Mouse (Mus musculus): Measurements from ENCODE around the gene Btbd35f24. TPM values are rescaled to one million over a fixed set of nuclear protein-coding genes. Genes with fewer than 3 reads are reported as not detected.

Gene Btbd35f24
- polyA plus RNA-seq (2012; rRNA removed) = not detected in 2 replicates

DNA sequence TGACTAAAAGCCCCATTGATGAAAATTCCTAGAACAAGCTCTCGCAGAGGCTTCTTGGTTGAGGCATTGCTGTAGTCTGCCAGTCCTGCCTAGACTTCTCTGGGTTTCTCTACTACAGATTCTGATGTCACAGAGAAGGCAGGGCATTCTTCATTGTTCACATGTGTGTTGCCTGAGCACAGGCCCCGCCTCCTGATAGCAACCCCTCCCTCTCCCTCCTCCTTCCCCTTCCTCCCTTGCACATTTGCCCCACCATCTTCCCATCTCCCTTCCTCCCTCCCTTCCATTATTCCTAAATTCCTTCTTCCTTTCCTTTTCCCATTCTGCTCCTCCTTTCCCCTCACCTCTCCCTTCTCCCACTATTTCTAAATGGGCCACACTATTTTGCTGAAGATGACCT lies at the start of gene Btbd35f24:
Btbd35f24 (minus strand) TSS at position 101 of the 400 bp plus-strand sequence.

Other genes with a start within 250 kb of the Btbd35f24 start
- not detected in 2 replicates for gene Btbd35f23, start 119.0 kb downstream of the Btbd35f24 start, polyA plus RNA-seq (2012; rRNA removed)
- not detected in 2 replicates for gene Btbd35f11, start 247.9 kb upstream of the Btbd35f24 start, polyA plus RNA-seq (2012; rRNA removed)